Mouse (Mus musculus) forebrain, embryonic 14.5 days (tissue): ENCODE data around the gene Ephb1. TPM values are rescaled to one million over a fixed set of nuclear protein-coding genes. Genes with fewer than 3 reads are reported as not detected.

Experiments
- ATAC-seq: fragments of 200-750 bp; cut with Nextera tagmentation; 2 replicates; pipeline ENCODE4 v1.8.0; 2017; ENCODE audit warnings: mild to moderate bottlenecking, moderate library complexity
- DNase-seq: peaks from one replicate; pipeline ENCODE4 v3.0.0-alpha.2; 2015; ENCODE audit warnings: low spot score
- H3K27ac ChIP-seq: fragments of 300-500 bp; sonication (generic); 2 replicates; pipeline ENCODE4 v1.5.1; 2014; ENCODE audit warnings: low read depth, mild to moderate bottlenecking, control low read depth, low read length, moderate library complexity
- H3K27me3 ChIP-seq: fragments of 300-500 bp; sonication (generic); replicated peaks from 2 replicates; pipeline ENCODE4 v1.6.1; 2014; ENCODE audit warnings: low read length, control low read depth, mixed read lengths; ENCODE audit not compliant: control insufficient read depth, insufficient read depth
- H3K36me3 ChIP-seq: fragments of 300-500 bp; sonication (generic); 2 replicates; pipeline ENCODE4 v1.6.1; 2014; ENCODE audit warnings: low read length, control low read depth; ENCODE audit not compliant: control insufficient read depth, insufficient read depth
- H3K4me1 ChIP-seq: fragments of 300-500 bp; sonication (generic); 2 replicates; pipeline ENCODE4 v1.6.1; 2014; ENCODE audit warnings: antibody characterized with exemption, low read length, control low read depth; ENCODE audit not compliant: control insufficient read depth, insufficient read depth
- H3K4me2 ChIP-seq: fragments of 300-500 bp; sonication (generic); 2 replicates; pipeline ENCODE4 v1.6.1; 2014; ENCODE audit warnings: mild to moderate bottlenecking, control low read depth, low read length
- H3K4me3 ChIP-seq: fragments of 300-500 bp; sonication (generic); 2 replicates; pipeline ENCODE4 v1.5.1; 2014; ENCODE audit warnings: low read depth, low read length, control low read depth
- H3K9ac ChIP-seq: fragments of 300-500 bp; sonication (generic); 2 replicates; pipeline ENCODE4 v1.6.1; 2014; ENCODE audit warnings: mild to moderate bottlenecking, low read length, control low read depth, moderate library complexity
- H3K9me3 ChIP-seq: fragments of 300-500 bp; sonication (generic); replicated peaks from 2 replicates; pipeline ENCODE4 v1.6.1; 2016; ENCODE audit warnings: low read length, control low read depth, mixed read lengths; ENCODE audit not compliant: control insufficient read depth
- WGBS: fragments of 180-500 bp; shearing (Covaris S2); extraction: QIAGEN DNeasy Blood & Tissue Kit; methylation state at CpG from one replicate; pipeline ENCODE4 v1.1.7; 2014; 5-methylcytosine and 5-hydroxymethylcytosine counted together
- polyA plus RNA-seq: library from polyadenylated mRNA; unstranded; fragments of >200 nt; fragmentation: Nextera tagmentation; extraction: Ambion mirVana; gene quantifications from 2 replicates; pipeline ENCODE4 v1.2.1, GENCODE M21; 2014

The Ephb1 gene
- polyA plus RNA-seq, 1 experiment from 2014 or later = 27.8 TPM

DNA sequence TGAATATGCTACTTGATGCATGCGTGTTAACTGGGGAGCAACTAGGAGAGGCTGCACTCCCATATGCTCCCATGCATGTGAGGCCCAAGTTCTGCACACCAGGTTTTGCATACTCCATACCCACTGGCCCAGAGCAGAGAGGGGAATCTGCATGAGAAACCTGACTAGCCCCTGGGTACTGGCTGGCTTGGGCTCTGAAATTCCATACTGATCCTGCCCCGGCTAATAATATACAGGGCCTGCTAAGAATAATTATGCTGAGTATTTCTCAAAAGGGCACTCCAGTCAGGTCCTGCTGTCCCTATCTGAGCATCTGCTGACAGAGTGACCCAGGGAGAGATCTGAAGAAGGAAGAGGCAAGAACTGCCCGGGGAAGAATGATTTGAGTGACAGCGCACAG lies 400.0 kb downstream of the Ephb1 start:
- WGBS = 75% methylated on average over 4 of the region's 4 CpGs
- Histone ChIP-seq H3K36me3 (no peaks in the 10 kb centered on the region), H3K4me3 (no peak overlapping the region), H3K4me1 (peaks cover 11% of the 10 kb centered on the region), H3K4me2 (no peak overlapping the region), H3K9ac (no peak overlapping the region), H3K27ac (no peak overlapping the region), H3K27me3 (no peaks in the 10 kb centered on the region), H3K9me3 (no peaks in the 10 kb centered on the region)
- no peak for DNase-seq
- no peak for ATAC-seq

GRCm38 (mm10) chr9:101950101-101950500 lies 404.4 kb downstream of the Ephb1 start:
- no peak for ATAC-seq
- Histone ChIP-seq H3K9ac (no peak overlapping the region), H3K27ac (no peak overlapping the region), H3K36me3 (no peaks in the 10 kb centered on the region), H3K4me3 (no peak overlapping the region), H3K27me3 (no peaks in the 10 kb centered on the region), H3K4me1 (peaks cover 5% of the 10 kb centered on the region; the same call in 1 of the 2 replicates), H3K9me3 (no peaks in the 10 kb centered on the region), H3K4me2 (no peak overlapping the region)
- 10% methylated on average over 3 of the region's 3 CpGs for WGBS
- no peak for DNase-seq

- peaks cover 5% of the 10 kb centered on the region; the same call in 1 of the 2 replicates for H3K4me1 ChIP-seq
- no peak overlapping the region for H3K4me2 ChIP-seq
- H3K9me3 ChIP-seq = no peaks in the 10 kb centered on the region
- no peak for DNase-seq
- ATAC-seq = no peak
- no peak overlapping the region for H3K9ac ChIP-seq
- no peaks in the 10 kb centered on the region for H3K36me3 ChIP-seq
- no peaks in the 10 kb centered on the region for H3K27me3 ChIP-seq
- H3K27ac ChIP-seq = no peak overlapping the region
- no peak overlapping the region for H3K4me3 ChIP-seq
- WGBS = 92% methylated on average over 4 of the region's 4 CpGs
Measured at GRCm38 (mm10) chr9:101945814-101946213, 408.7 kb downstream of the Ephb1 start.

- Histone ChIP-seq H3K4me1 (peaks cover 2% of the 10 kb centered on the region; the same call in 1 of the 2 replicates), H3K27ac (no peak overlapping the region), H3K27me3 (no peaks in the 10 kb centered on the region), H3K9ac (no peak overlapping the region), H3K36me3 (no peaks in the 10 kb centered on the region), H3K9me3 (no peaks in the 10 kb centered on the region), H3K4me2 (no peak overlapping the region), H3K4me3 (no peak overlapping the region)
- no peak for ATAC-seq
- DNase-seq = peak; percentile 47
- 37% methylated on average over 7 of the region's 7 CpGs for WGBS
Measured at GRCm38 (mm10) chr9:101945326-101945725, 409.2 kb downstream of the Ephb1 start.

GRCm38 (mm10) chr9:101942058-101942669 lies 412.3 kb downstream of the Ephb1 start:
- WGBS = 93% methylated on average over 9 of the region's 9 CpGs
- no peak overlapping the region for H3K27ac ChIP-seq

DNA sequence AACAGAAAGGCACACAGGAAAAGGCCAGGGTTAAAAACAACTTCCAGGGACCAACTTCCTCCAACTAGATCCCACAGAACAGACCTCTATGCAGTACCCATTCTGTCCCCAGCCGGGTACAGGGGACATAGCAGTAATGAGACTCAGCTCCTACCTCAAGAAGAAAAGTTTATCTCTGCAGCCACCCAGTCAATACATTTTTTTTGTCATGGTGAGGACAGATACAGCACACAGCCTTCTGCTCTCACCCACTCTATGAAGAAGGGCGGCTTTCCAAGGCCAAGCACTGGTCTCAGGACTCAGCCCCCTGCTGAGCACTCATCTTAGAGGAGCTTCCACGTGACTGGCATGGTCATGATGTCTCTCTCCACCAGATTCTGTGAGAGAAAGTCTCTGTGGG lies 414.3 kb downstream of the Ephb1 start:
- no peak for DNase-seq
- Histone ChIP-seq H3K4me3 (no peak overlapping the region), H3K36me3 (peaks cover 7% of the 10 kb centered on the region; the same call in 1 of the 2 replicates), H3K27me3 (no peaks in the 10 kb centered on the region), H3K4me2 (no peak overlapping the region), H3K4me1 (peaks cover 4% of the 10 kb centered on the region; the same call in 1 of the 2 replicates), H3K27ac (no peak overlapping the region), H3K9me3 (no peaks in the 10 kb centered on the region), H3K9ac (no peak overlapping the region)
- 72% methylated on average over 3 of the region's 3 CpGs for WGBS
- no peak for ATAC-seq

More at GRCm38 (mm10) chr9:101942058-101942669, 412.3 kb downstream of the Ephb1 start:
- Histone ChIP-seq H3K9me3 (no peaks in the 10 kb centered on the region), H3K4me3 (no peak overlapping the region), H3K4me2 (no peak overlapping the region), H3K36me3 (no peaks in the 10 kb centered on the region), H3K27me3 (no peaks in the 10 kb centered on the region), H3K4me1 (peaks cover 4% of the 10 kb centered on the region; the same call in 1 of the 2 replicates), H3K9ac (no peak overlapping the region)
- no peak for DNase-seq
- ATAC-seq = no peak

DNA sequence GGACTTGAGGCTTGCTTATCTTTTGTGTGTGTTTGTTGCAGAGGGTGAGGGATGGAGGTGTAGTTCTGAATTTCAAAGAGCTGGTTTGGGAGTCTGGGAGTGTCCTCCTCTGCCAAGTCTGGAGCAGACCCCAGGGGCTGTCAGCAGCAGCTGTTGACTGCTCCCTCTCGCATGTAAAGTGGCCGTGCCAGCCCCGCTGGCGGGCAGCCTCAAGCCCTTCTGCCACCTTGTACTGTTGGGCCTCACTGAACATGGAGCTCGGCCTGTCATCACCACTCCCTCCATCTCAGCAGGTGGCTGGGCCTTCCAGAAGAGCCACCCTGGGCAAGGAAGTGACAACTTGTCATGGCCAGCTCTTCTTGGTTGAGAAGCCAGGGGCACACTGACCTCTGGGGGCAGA lies 415.5 kb downstream of the Ephb1 start:
- peak; percentile 70 for DNase-seq
- peaks cover 4% of the 10 kb centered on the region; the same call in 1 of the 2 replicates for H3K4me1 ChIP-seq
- peaks cover 7% of the 10 kb centered on the region; the same call in 1 of the 2 replicates for H3K36me3 ChIP-seq
- no peaks in the 10 kb centered on the region for H3K27me3 ChIP-seq
- ATAC-seq = peak; percentile 87
- no peak overlapping the region for H3K27ac ChIP-seq
- H3K9me3 ChIP-seq = no peaks in the 10 kb centered on the region
- no peak overlapping the region for H3K9ac ChIP-seq
- no peak overlapping the region for H3K4me2 ChIP-seq
- WGBS = 35% methylated on average over 5 of the region's 5 CpGs
- no peak overlapping the region for H3K4me3 ChIP-seq

GRCm38 (mm10) chr9:101938066-101938465 lies 416.4 kb downstream of the Ephb1 start:
- Histone ChIP-seq H3K4me2 (no peak overlapping the region), H3K27ac (no peak overlapping the region), H3K36me3 (peaks cover 7% of the 10 kb centered on the region; the same call in 1 of the 2 replicates), H3K4me3 (no peak overlapping the region), H3K9me3 (no peaks in the 10 kb centered on the region), H3K4me1 (peaks cover 4% of the 10 kb centered on the region; the same call in 1 of the 2 replicates), H3K9ac (no peak overlapping the region), H3K27me3 (no peaks in the 10 kb centered on the region)
- DNase-seq (no peak), ATAC-seq (no peak)
- WGBS = 90% methylated on average over 4 of the region's 4 CpGs

DNA sequence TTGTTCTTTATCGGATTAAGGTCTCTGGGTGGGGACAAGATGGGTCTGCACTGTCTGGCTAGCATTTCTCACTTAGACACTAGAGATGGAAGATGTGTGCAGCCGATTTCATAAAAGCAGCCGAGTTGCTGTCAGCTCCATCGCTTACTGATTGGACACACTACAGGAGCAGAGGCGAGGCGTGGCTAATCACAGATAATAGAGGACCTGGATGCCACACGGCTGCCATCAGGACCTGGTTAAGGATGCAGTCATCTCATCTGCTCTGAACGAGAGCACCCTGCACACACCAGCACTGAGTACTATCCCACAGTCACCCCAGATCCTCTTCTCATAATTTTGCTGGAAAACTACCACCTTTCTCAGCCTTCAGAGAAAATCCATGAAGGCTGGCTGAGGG lies 419.6 kb downstream of the Ephb1 start:
- Histone ChIP-seq H3K27me3 (no peaks in the 10 kb centered on the region), H3K27ac (no peak overlapping the region), H3K4me3 (no peak overlapping the region), H3K9me3 (no peaks in the 10 kb centered on the region), H3K36me3 (peaks cover 7% of the 10 kb centered on the region; the same call in 1 of the 2 replicates), H3K4me1 (peaks cover 4% of the 10 kb centered on the region; the same call in 1 of the 2 replicates), H3K9ac (no peak overlapping the region), H3K4me2 (no peak overlapping the region)
- ATAC-seq (no peak), DNase-seq (no peak)
- 81% methylated on average over 8 of the region's 8 CpGs for WGBS
